ENCODE assay signal across 8 mouse cellular contexts in genomic region chr10:110383506-110384229, GRCm38 (mm10).
DNase-seq lines count a peak whose midpoint lies in the region; ATAC-seq and TF ChIP-seq lines count a peak whose summit lies in the region.
"Not testable (repeated sequence)": the region's sequence is repeated elsewhere in the genome, so short reads cannot be mapped to it uniquely, and the experiment has no call there.

No protein-coding gene starts in this region.

- H3K27ac ChIP-seq in forebrain, embryonic 12.5 days; midbrain, embryonic 11.5 days (ENCODE audit: low read depth, low read length); midbrain, embryonic 15.5 days; neural tube, embryonic 12.5 days: not testable (repeated sequence)
- H3K27ac ChIP-seq in forebrain, embryonic 16.5 days (ENCODE audit: low read length): peak overlapping the region; percentile 56
- H3K27ac ChIP-seq in hindbrain, embryonic 13.5 days: peak overlapping the region; percentile 74

- H3K4me1 ChIP-seq in forebrain, embryonic 12.5 days; hindbrain, embryonic 13.5 days (replicated peaks); midbrain, embryonic 11.5 days (ENCODE audit: control insufficient read depth, insufficient read depth, low read length); midbrain, embryonic 15.5 days; neural tube, embryonic 12.5 days: not testable (repeated sequence)
- H3K4me1 ChIP-seq in forebrain, embryonic 16.5 days (replicated peaks; ENCODE audit: control insufficient read depth, insufficient read depth, low read length): peaks cover 12% of the 10 kb centered on the region

- not testable (repeated sequence) for TF ChIP-seq CTCF in brain, embryonic 14.5 days (IDR thresholded peaks at IDR 0.05; ENCODE audit: borderline replicate concordance, extremely low read depth, insufficient read depth, insufficient read length)

- peaks cover 15% of the 10 kb centered on the region; the same call in 1 of the 2 replicates for H3K27me3 ChIP-seq in forebrain, embryonic 12.5 days
- not testable (repeated sequence) for H3K27me3 ChIP-seq in forebrain, embryonic 16.5 days (replicated peaks; ENCODE audit: control insufficient read depth, insufficient read depth, low read length); hindbrain, embryonic 13.5 days; midbrain, embryonic 11.5 days (ENCODE audit: control insufficient read depth, insufficient read depth, low read length); midbrain, embryonic 15.5 days (replicated peaks); neural tube, embryonic 12.5 days (replicated peaks)

- H3K4me2 ChIP-seq in forebrain, embryonic 12.5 days; forebrain, embryonic 16.5 days (ENCODE audit: low read length); hindbrain, embryonic 13.5 days; midbrain, embryonic 11.5 days; midbrain, embryonic 15.5 days; neural tube, embryonic 12.5 days (replicated peaks): not testable (repeated sequence)

- DNase-seq in brain, embryonic 14.5 days (ENCODE audit: low read depth): peak; percentile 95
- not testable (repeated sequence) for DNase-seq in midbrain, embryonic 11.5 days (ENCODE audit: low spot score, missing footprints)
- DNase-seq in retina, embryonic 14.5 days (ENCODE audit: low spot score): peak; percentile 76

- H3K9me3 ChIP-seq in forebrain, embryonic 12.5 days; forebrain, embryonic 16.5 days (ENCODE audit: control insufficient read depth, low read length); hindbrain, embryonic 13.5 days; midbrain, embryonic 11.5 days (ENCODE audit: control insufficient read depth, low read length); midbrain, embryonic 15.5 days; neural tube, embryonic 12.5 days: not testable (repeated sequence)

- H3K4me3 ChIP-seq in forebrain, embryonic 12.5 days (replicated peaks); forebrain, embryonic 16.5 days (replicated peaks; ENCODE audit: low read length); hindbrain, embryonic 13.5 days; midbrain, embryonic 11.5 days (ENCODE audit: low read depth, low read length); midbrain, embryonic 15.5 days; neural tube, embryonic 12.5 days: not testable (repeated sequence)

- peak; percentile 98 for ATAC-seq in forebrain, embryonic 12.5 days (ENCODE audit: low FRiP score)
- ATAC-seq in forebrain, embryonic 16.5 days: peak; percentile 97
- peak; percentile 77; the same call in 1 of the 2 replicates for ATAC-seq in hindbrain, embryonic 13.5 days (ENCODE audit: low FRiP score)
- 0 out of 2 replicates have a peak, but pooled peaks have one; percentile 55 for ATAC-seq in midbrain, embryonic 11.5 days (ENCODE audit: low FRiP score)
- peak; percentile 89 for ATAC-seq in midbrain, embryonic 15.5 days (replicated peaks)
- peak; percentile 72 for ATAC-seq in neural tube, embryonic 12.5 days (ENCODE audit: low FRiP score, low read depth)

- not testable (repeated sequence) for H3K36me3 ChIP-seq in forebrain, embryonic 12.5 days (replicated peaks); forebrain, embryonic 16.5 days (ENCODE audit: control insufficient read depth, insufficient read depth); hindbrain, embryonic 13.5 days; midbrain, embryonic 11.5 days (ENCODE audit: control insufficient read depth, insufficient read depth, low read length); midbrain, embryonic 15.5 days (replicated peaks); neural tube, embryonic 12.5 days

- 38% methylated on average over 5 of the region's 5 CpGs for WGBS in forebrain, embryonic 12.5 days
- 21% methylated on average over 5 of the region's 5 CpGs for WGBS in forebrain, embryonic 16.5 days
- WGBS in hindbrain, embryonic 13.5 days: 46% methylated on average over 5 of the region's 5 CpGs
- WGBS in midbrain, embryonic 11.5 days: 89% methylated on average over 5 of the region's 5 CpGs
- 48% methylated on average over 5 of the region's 5 CpGs for WGBS in midbrain, embryonic 15.5 days
- WGBS in neural tube, embryonic 12.5 days: 69% methylated on average over 5 of the region's 5 CpGs

- H3K9ac ChIP-seq in forebrain, embryonic 12.5 days; forebrain, embryonic 16.5 days (replicated peaks; ENCODE audit: low read depth, low read length); hindbrain, embryonic 13.5 days; midbrain, embryonic 11.5 days (ENCODE audit: low read length); midbrain, embryonic 15.5 days; neural tube, embryonic 12.5 days: not testable (repeated sequence)

- TF ChIP-seq POLR2A in brain, embryonic 14.5 days (IDR thresholded peaks at IDR 0.05; ENCODE audit: borderline replicate concordance, extremely low read depth, insufficient read depth, insufficient read length, poor library complexity, severe bottlenecking): not testable (repeated sequence)
